Mouse (Mus musculus) inflammation-experienced regulatory T-cells, adult 6 months (primary cell): ENCODE results near the gene Lctl. TPM values are rescaled to one million over a fixed set of nuclear protein-coding genes. Genes with fewer than 3 reads are reported as not detected.
"Not testable (repeated sequence)": the region's sequence is repeated elsewhere in the genome, so short reads cannot be mapped to it uniquely, and the experiment has no call there.

Experiments
- ATAC-seq: one replicate; pipeline ENCODE4 v1.8.0; 2017
- polyA plus RNA-seq, 3 experiments: library from polyadenylated mRNA; unstranded; fragments of 100-300 nt; shearing (Covaris generic); gene quantifications; one replicate each; pipeline ENCODE4 v1.2.1; 2017

The Lctl gene
- polyA plus RNA-seq, 3 experiments from 2014 or later, result not detected

GRCm38 (mm10) chr9:64120584-64121277, 3.8 kb downstream of the Lctl start:
- ATAC-seq, result no peak

- no peak for ATAC-seq
Observed at GRCm38 (mm10) chr9:64122601-64123000, 5.7 kb downstream of the Lctl start.

- not testable (repeated sequence) for ATAC-seq
Observed at GRCm38 (mm10) chr9:64124846-64125245, 7.9 kb downstream of the Lctl start.

- no peak for ATAC-seq
Observed at GRCm38 (mm10) chr9:64125307-64125706, 8.4 kb downstream of the Lctl start.

- ATAC-seq, result no peak
Observed at GRCm38 (mm10) chr9:64126121-64126520, 9.2 kb downstream of the Lctl start.

- no peak for ATAC-seq
Observed at GRCm38 (mm10) chr9:64131623-64132022, 14.7 kb downstream of the Lctl start.

GRCm38 (mm10) chr9:64138896-64139295, 21.9 kb downstream of the Lctl start:
- ATAC-seq, result not testable (repeated sequence)

- ATAC-seq, result no peak
Observed at GRCm38 (mm10) chr9:64139879-64140278, 22.9 kb downstream of the Lctl start.

- ATAC-seq, result no peak
Observed at GRCm38 (mm10) chr9:64156641-64157040, 39.7 kb downstream of the Lctl start.

GRCm38 (mm10) chr9:64160471-64160870, 43.5 kb downstream of the Lctl start:
- no peak for ATAC-seq

- not testable (repeated sequence) for ATAC-seq
Observed at GRCm38 (mm10) chr9:64169967-64170366, 53.0 kb downstream of the Lctl start.

- ATAC-seq, result peak; percentile 35
Observed at GRCm38 (mm10) chr9:64172145-64172815, 55.3 kb downstream of the Lctl start.

GRCm38 (mm10) chr9:64172816-64173665, 56.1 kb downstream of the Lctl start, which contains the start of the genes Zwilch and Rpl4:
Zwilch (minus strand) TSS chr9:64173104.
Rpl4 (plus strand) TSS chr9:64173375.
- ATAC-seq, result peak; percentile 82

GRCm38 (mm10) chr9:64173666-64174220, 56.8 kb downstream of the Lctl start:
- peak; percentile 3 for ATAC-seq

GRCm38 (mm10) chr9:64174341-64174740, 57.4 kb downstream of the Lctl start:
- no peak for ATAC-seq

GRCm38 (mm10) chr9:64174766-64175165, 57.8 kb downstream of the Lctl start:
- ATAC-seq, result no peak

GRCm38 (mm10) chr9:64175378-64175777, 58.4 kb downstream of the Lctl start:
- ATAC-seq, result no peak

- ATAC-seq, result no peak
Observed at GRCm38 (mm10) chr9:64178610-64178973, 61.6 kb downstream of the Lctl start.

GRCm38 (mm10) chr9:64178974-64179646, 62.2 kb downstream of the Lctl start, which contains the start of gene Snapc5:
Snapc5 (plus strand) TSS chr9:64179274.
- ATAC-seq, result peak; percentile 96

- ATAC-seq, result not testable (repeated sequence)
Observed at GRCm38 (mm10) chr9:64183295-64183694, 66.3 kb downstream of the Lctl start.

GRCm38 (mm10) chr9:64184166-64184840, 67.4 kb downstream of the Lctl start:
- ATAC-seq, result no peak
